Mouse (Mus musculus): ENCODE results near the gene Nptxr. TPM values are rescaled to one million over a fixed set of nuclear protein-coding genes. Genes with fewer than 3 reads are reported as not detected.

Nptxr gene
- polyA plus RNA-seq, 1 experiment from 2014 or later = 7.6 TPM

DNA sequence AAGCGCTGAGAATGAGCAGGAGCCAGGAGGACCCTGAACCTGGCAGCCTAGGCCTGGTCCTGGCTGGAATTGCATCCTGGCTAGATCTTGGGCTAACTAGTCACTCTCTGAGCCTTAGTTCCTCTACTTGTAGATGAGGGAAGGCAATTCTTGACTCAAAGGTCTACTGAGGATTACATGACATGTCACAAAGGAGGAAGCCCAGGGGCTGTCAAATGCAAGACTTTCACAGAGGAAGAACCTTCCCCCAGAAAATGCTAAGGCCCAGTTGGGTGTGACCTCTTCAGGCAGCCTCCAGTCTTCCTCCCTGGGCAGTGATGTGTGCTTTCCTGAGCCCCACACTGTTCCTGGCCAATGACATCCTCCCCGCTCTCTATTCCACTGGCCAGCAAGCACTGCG lies 47.4 kb downstream of the Nptxr start:
- H3K4me2 ChIP-seq (ENCODE audit: low read length) = no peak overlapping the region
- H3K27me3 ChIP-seq (replicated peaks; ENCODE audit: control insufficient read depth, insufficient read depth, low read length) = no peaks in the 10 kb centered on the region
- no peak overlapping the region for H3K9ac ChIP-seq (ENCODE audit: low read length)
- DNase-seq (ENCODE audit: low spot score) = no peak
- H3K4me3 ChIP-seq (ENCODE audit: low read depth, low read length) = no peak overlapping the region
- no peak overlapping the region for H3K27ac ChIP-seq (ENCODE audit: low read depth, low read length)
- H3K4me1 ChIP-seq (ENCODE audit: control insufficient read depth, insufficient read depth, low read length) = peaks cover 6% of the 10 kb centered on the region
- ATAC-seq = no peak
- H3K9me3 ChIP-seq (replicated peaks; ENCODE audit: control insufficient read depth, low read length) = no peaks in the 10 kb centered on the region
- peaks cover 10% of the 10 kb centered on the region for H3K36me3 ChIP-seq (ENCODE audit: control insufficient read depth, insufficient read depth, low read length)
- WGBS = 96% methylated on average over 3 of the region's 3 CpGs

- Histone ChIP-seq H3K9me3 (replicated peaks; ENCODE audit: control insufficient read depth, low read length) (no peaks in the 10 kb centered on the region), H3K4me1 (ENCODE audit: control insufficient read depth, insufficient read depth, low read length) (peaks cover 6% of the 10 kb centered on the region), H3K27me3 (replicated peaks; ENCODE audit: control insufficient read depth, insufficient read depth, low read length) (no peaks in the 10 kb centered on the region), H3K9ac (ENCODE audit: low read length) (no peak overlapping the region), H3K4me3 (ENCODE audit: low read depth, low read length) (no peak overlapping the region), H3K4me2 (ENCODE audit: low read length) (no peak overlapping the region), H3K27ac (ENCODE audit: low read depth, low read length) (no peak overlapping the region), H3K36me3 (ENCODE audit: control insufficient read depth, insufficient read depth, low read length) (peaks cover 3% of the 10 kb centered on the region; the same call in 1 of the 2 replicates)
- DNase-seq (ENCODE audit: low spot score) = no peak
- 65% methylated on average over 8 of the region's 8 CpGs for WGBS
- no peak for ATAC-seq
These were observed 48.5 kb downstream of the Nptxr start for GRCm38 (mm10) chr15:79755977-79756625.

DNA sequence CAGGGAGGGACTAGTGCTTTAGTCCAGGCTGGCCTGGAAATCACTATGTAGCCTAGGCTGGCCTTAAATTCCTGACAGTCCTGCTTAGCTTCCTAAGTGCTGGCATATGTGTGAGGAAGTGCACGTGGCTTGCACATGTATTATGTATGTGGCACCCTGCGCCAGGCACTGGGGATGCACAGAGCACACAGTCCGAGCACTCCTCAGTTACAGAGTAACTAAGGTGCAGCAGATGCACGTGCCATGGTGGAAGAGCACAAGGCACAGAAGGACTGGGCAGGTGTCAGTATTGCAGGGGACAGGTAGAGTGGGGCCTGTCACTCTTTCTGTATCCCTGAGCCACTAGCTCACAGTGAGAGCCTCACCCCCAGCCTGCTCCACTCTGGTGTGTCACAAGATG lies 49.4 kb downstream of the Nptxr start:
- peaks cover 6% of the 10 kb centered on the region for H3K4me1 ChIP-seq (ENCODE audit: control insufficient read depth, insufficient read depth, low read length)
- DNase-seq (ENCODE audit: low spot score) (no peak), ATAC-seq (no peak)
- WGBS = 85% methylated on average over 4 of the region's 4 CpGs
- H3K9me3 ChIP-seq (replicated peaks; ENCODE audit: control insufficient read depth, low read length) = no peaks in the 10 kb centered on the region
- H3K4me2 ChIP-seq (ENCODE audit: low read length) = no peak overlapping the region
- H3K27ac ChIP-seq (ENCODE audit: low read depth, low read length) = no peak overlapping the region
- H3K36me3 ChIP-seq (ENCODE audit: control insufficient read depth, insufficient read depth, low read length) = peaks cover 3% of the 10 kb centered on the region; the same call in 1 of the 2 replicates
- H3K27me3 ChIP-seq (replicated peaks; ENCODE audit: control insufficient read depth, insufficient read depth, low read length) = no peaks in the 10 kb centered on the region
- no peak overlapping the region for H3K4me3 ChIP-seq (ENCODE audit: low read depth, low read length)
- H3K9ac ChIP-seq (ENCODE audit: low read length) = no peak overlapping the region

- Histone ChIP-seq H3K4me2 (ENCODE audit: low read length) (no peak overlapping the region), H3K4me3 (ENCODE audit: low read depth, low read length) (no peak overlapping the region), H3K27ac (ENCODE audit: low read depth, low read length) (no peak overlapping the region), H3K4me1 (ENCODE audit: control insufficient read depth, insufficient read depth, low read length) (peaks cover 6% of the 10 kb centered on the region), H3K36me3 (ENCODE audit: control insufficient read depth, insufficient read depth, low read length) (peaks cover 3% of the 10 kb centered on the region; the same call in 1 of the 2 replicates), H3K9ac (ENCODE audit: low read length) (no peak overlapping the region), H3K27me3 (replicated peaks; ENCODE audit: control insufficient read depth, insufficient read depth, low read length) (no peaks in the 10 kb centered on the region), H3K9me3 (replicated peaks; ENCODE audit: control insufficient read depth, low read length) (no peaks in the 10 kb centered on the region)
- DNase-seq (ENCODE audit: low spot score) (no peak), ATAC-seq (no peak)
- 63% methylated on average over 4 of the region's 4 CpGs for WGBS
These were observed 50.7 kb downstream of the Nptxr start for GRCm38 (mm10) chr15:79753873-79754272.

- Histone ChIP-seq H3K36me3 (ENCODE audit: control insufficient read depth, insufficient read depth, low read length) (peaks cover 3% of the 10 kb centered on the region; the same call in 1 of the 2 replicates), H3K4me3 (ENCODE audit: low read depth, low read length) (no peak overlapping the region), H3K4me1 (ENCODE audit: control insufficient read depth, insufficient read depth, low read length) (peaks cover 6% of the 10 kb centered on the region), H3K9ac (ENCODE audit: low read length) (no peak overlapping the region), H3K9me3 (replicated peaks; ENCODE audit: control insufficient read depth, low read length) (no peaks in the 10 kb centered on the region), H3K27me3 (replicated peaks; ENCODE audit: control insufficient read depth, insufficient read depth, low read length) (no peaks in the 10 kb centered on the region), H3K4me2 (ENCODE audit: low read length) (no peak overlapping the region), H3K27ac (ENCODE audit: low read depth, low read length) (no peak overlapping the region)
- WGBS = 86% methylated on average over 3 of the region's 3 CpGs
- DNase-seq (ENCODE audit: low spot score) (no peak), ATAC-seq (no peak)
These were observed 51.2 kb downstream of the Nptxr start for GRCm38 (mm10) chr15:79753420-79753752.

- Histone ChIP-seq H3K9me3 (replicated peaks; ENCODE audit: control insufficient read depth, low read length) (no peaks in the 10 kb centered on the region), H3K4me1 (ENCODE audit: control insufficient read depth, insufficient read depth, low read length) (peaks cover 6% of the 10 kb centered on the region), H3K4me3 (ENCODE audit: low read depth, low read length) (no peak overlapping the region), H3K27ac (ENCODE audit: low read depth, low read length) (no peak overlapping the region), H3K36me3 (ENCODE audit: control insufficient read depth, insufficient read depth, low read length) (peaks cover 3% of the 10 kb centered on the region; the same call in 1 of the 2 replicates), H3K9ac (ENCODE audit: low read length) (no peak overlapping the region), H3K27me3 (replicated peaks; ENCODE audit: control insufficient read depth, insufficient read depth, low read length) (no peaks in the 10 kb centered on the region), H3K4me2 (ENCODE audit: low read length) (no peak overlapping the region)
- ATAC-seq (peak; percentile 68), DNase-seq (ENCODE audit: low spot score) (peak; percentile 74)
- 25% methylated on average over 11 of the region's 11 CpGs for WGBS
These were observed 51.7 kb downstream of the Nptxr start for GRCm38 (mm10) chr15:79752742-79753419.

GRCm38 (mm10) chr15:79751772-79752171 lies 52.8 kb downstream of the Nptxr start:
- Histone ChIP-seq H3K4me2 (ENCODE audit: low read length) (no peak overlapping the region), H3K9ac (ENCODE audit: low read length) (no peak overlapping the region), H3K36me3 (ENCODE audit: control insufficient read depth, insufficient read depth, low read length) (no peaks in the 10 kb centered on the region), H3K4me3 (ENCODE audit: low read depth, low read length) (no peak overlapping the region), H3K27ac (ENCODE audit: low read depth, low read length) (no peak overlapping the region), H3K4me1 (ENCODE audit: control insufficient read depth, insufficient read depth, low read length) (peaks cover 6% of the 10 kb centered on the region), H3K9me3 (replicated peaks; ENCODE audit: control insufficient read depth, low read length) (no peaks in the 10 kb centered on the region), H3K27me3 (replicated peaks; ENCODE audit: control insufficient read depth, insufficient read depth, low read length) (no peaks in the 10 kb centered on the region)
- ATAC-seq = no peak
- 85% methylated on average over 17 of the region's 17 CpGs for WGBS
- DNase-seq (ENCODE audit: low spot score) = no peak

GRCm38 (mm10) chr15:79750266-79750665 lies 54.3 kb downstream of the Nptxr start:
- Histone ChIP-seq H3K9ac (ENCODE audit: low read length) (no peak overlapping the region), H3K9me3 (replicated peaks; ENCODE audit: control insufficient read depth, low read length) (no peaks in the 10 kb centered on the region), H3K4me1 (ENCODE audit: control insufficient read depth, insufficient read depth, low read length) (no peaks in the 10 kb centered on the region), H3K36me3 (ENCODE audit: control insufficient read depth, insufficient read depth, low read length) (no peaks in the 10 kb centered on the region), H3K4me3 (ENCODE audit: low read depth, low read length) (no peak overlapping the region), H3K27me3 (replicated peaks; ENCODE audit: control insufficient read depth, insufficient read depth, low read length) (no peaks in the 10 kb centered on the region), H3K27ac (ENCODE audit: low read depth, low read length) (no peak overlapping the region), H3K4me2 (ENCODE audit: low read length) (no peak overlapping the region)
- DNase-seq (ENCODE audit: low spot score) = no peak
- no peak for ATAC-seq
- WGBS = 92% methylated on average over 8 of the region's 8 CpGs

DNA sequence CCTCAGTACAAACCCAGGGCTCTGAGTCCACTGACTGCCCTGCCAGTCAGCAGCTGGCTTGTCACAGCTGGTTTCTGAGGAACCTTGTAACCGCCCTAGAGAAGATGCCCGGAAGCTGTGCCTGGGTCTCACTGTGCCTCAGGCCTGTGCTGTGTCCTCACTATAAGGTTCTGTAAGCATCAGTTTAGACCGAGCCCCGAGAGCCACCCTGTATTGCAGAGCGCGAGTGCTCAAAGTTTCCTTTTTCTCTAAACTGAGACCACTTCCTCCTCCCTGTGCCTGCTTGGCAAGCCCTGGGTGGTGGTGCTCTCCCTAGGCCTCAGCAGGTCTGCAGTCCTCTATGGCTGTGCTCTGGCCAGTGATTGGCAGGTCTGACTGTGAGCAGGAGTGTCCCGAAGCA lies 55.4 kb downstream of the Nptxr start:
- no peaks in the 10 kb centered on the region for H3K4me1 ChIP-seq (ENCODE audit: control insufficient read depth, insufficient read depth, low read length)
- no peaks in the 10 kb centered on the region for H3K9me3 ChIP-seq (replicated peaks; ENCODE audit: control insufficient read depth, low read length)
- H3K4me3 ChIP-seq (ENCODE audit: low read depth, low read length) = no peak overlapping the region
- H3K36me3 ChIP-seq (ENCODE audit: control insufficient read depth, insufficient read depth, low read length) = no peaks in the 10 kb centered on the region
- DNase-seq (ENCODE audit: low spot score) (no peak), ATAC-seq (no peak)
- no peaks in the 10 kb centered on the region for H3K27me3 ChIP-seq (replicated peaks; ENCODE audit: control insufficient read depth, insufficient read depth, low read length)
- no peak overlapping the region for H3K4me2 ChIP-seq (ENCODE audit: low read length)
- H3K27ac ChIP-seq (ENCODE audit: low read depth, low read length) = no peak overlapping the region
- no peak overlapping the region for H3K9ac ChIP-seq (ENCODE audit: low read length)
- 94% methylated on average over 7 of the region's 7 CpGs for whole genome bisulfite sequencing
